Mouse (Mus musculus): ENCODE measurements around the gene Hsph1. TPM values are rescaled to one million over a fixed set of nuclear protein-coding genes. Genes with fewer than 3 reads are reported as not detected.
A peak's percentile ranks its signal among the peaks of the same experiment; 100 is the strongest.

The Hsph1 gene
- total RNA-seq, 2 experiments from 2014 or later = 36.1 to 39.7 TPM

DNA sequence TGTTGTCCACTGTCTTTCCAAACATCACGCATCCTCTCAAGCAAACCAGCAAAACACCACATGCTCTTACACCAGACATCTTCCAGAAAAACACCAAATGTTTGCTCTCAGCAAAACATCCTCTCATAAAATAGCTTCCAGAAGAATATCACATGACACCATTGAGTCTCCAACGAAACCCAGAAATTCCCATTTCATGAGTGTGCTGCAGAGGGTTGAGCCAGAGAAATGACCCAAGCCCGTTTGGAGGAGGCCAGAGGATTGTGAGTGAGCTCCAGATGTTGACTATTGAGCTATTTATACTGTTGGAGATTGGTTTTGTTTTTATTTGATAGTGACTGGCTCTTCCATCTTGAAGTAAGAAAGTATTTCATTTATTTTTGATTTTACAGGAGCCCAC, 32.9 kb downstream of the Hsph1 start:
- intact Hi-C loops (cut with DNase I; ENCODE audit: low total_unique reads) = no loop called here
- no peak for DNase-seq

DNA sequence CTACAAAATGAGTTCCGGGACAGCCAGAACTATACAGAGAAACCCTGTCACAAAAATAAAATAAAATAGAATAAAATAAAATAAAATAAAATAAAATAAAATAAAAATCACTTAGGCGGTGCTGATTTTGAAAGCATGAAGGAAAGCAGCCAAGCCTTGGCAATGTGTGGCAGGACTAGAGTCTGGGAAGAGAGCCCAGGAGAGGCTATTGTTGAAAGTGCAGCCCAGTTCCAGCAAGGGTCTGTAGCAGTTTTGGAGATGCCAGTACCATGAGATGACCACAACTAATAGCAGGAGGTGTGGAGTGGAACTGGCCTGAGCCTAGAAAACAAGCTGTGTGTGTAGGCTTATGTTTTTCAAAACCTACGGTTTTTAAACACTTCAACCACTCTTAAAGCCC, 34.2 kb downstream of the Hsph1 start:
- DNase-seq = no peak
- intact Hi-C loops (cut with DNase I; ENCODE audit: low total_unique reads) = no loop called here

DNA sequence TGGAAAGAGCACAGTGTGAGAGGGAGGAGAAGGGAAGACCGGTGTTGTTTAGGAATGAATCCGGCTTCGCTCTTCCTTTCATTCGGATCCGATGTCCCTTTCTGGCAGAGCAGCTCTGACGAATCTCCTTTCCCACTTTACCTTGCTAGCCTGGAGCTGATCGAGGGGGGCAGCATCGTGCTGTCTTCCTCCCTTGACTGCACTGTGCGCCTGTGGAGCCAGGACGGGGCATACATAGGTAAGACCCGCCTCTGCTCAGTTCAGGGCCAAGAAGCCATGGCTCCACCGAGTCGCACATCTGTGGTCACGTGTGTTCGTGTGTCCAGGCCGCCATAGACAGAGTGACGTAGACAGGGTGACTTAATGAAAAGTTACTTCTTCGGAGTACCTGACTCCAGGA, 38.8 kb downstream of the Hsph1 start:
- intact Hi-C loops (cut with DNase I; ENCODE audit: low total_unique reads) = no loop called here
- DNase-seq = no peak

DNA sequence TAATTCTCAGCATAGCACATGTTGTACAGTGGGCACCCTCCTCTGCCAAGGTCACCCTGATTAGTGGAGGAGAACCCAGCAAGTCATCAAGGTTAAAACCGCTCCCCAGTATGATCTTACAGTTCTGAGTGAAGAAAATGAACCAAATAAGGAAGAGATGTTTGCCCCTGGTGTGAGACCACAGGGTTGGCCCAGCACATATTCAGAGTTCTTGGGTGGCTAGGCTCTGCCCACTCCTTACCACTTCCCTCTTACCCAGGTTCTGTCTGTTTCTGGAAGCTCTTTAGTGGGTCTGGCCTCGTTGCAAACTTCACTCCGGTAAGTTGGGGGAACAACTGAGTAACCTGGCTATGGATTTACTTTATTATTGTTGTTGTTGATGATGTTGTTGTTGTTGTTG, 42.0 kb downstream of the Hsph1 start:
- no peak for DNase-seq
- intact Hi-C loops (cut with DNase I; ENCODE audit: low total_unique reads) = no loop called here

DNA sequence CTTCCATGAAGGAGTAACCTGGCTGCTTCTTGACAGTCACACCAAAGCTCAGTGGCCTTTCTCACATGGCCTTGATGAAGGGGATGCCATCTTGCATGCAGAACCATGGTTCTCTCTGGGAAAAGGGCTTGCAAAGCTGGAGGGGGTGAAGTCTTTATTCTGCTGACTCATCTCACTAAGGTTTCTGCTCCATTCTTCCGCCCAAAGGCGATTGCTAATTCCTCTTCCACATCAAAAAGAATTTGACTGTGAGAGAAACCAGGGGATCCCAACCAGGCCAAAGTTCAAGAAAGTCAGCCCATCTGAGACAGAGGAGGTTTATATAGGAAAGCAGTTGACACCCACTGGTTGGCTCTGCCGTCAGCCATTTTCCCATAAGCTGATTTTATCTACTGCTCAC, 46.2 kb downstream of the Hsph1 start:
- no peak for DNase-seq
- intact Hi-C loops (cut with DNase I; ENCODE audit: low total_unique reads) = no loop called here

DNA sequence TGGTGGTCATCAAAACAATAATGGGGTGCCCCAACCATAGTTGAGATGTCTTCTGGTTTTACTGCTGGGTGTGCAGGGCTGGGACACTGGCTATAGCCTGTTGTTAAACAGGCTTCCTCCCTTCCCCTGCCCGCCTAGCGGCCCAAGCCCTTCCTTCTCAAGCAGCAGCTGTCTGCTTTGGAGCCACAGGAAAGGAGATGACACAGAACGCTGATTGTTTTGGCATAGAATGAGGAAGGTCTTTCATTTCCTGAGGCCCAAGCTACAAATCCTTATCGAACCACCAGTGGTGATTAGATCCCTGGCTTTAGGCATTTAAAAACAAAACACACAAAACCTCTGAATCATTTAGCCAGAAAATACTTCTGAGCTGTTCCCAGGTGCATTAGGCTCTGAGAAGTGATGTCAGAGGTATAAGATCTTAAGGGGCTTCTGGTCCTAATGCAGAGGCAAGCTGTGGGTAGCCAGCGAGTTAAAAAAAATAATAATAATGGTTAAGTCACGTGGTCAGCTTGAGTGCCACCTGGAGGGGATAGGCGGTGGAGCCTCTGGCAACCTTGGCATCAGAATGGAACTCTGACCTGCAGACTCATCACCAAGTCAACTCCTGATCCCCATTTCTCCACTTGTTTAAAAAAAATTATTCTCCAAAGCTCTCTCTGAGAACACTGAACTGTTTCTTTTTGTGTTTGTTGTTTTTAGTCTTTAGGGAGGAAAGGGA, 47.2 kb downstream of the Hsph1 start:
- no peak for DNase-seq
- intact Hi-C loops (cut with DNase I; ENCODE audit: low total_unique reads) = no loop called here

DNA sequence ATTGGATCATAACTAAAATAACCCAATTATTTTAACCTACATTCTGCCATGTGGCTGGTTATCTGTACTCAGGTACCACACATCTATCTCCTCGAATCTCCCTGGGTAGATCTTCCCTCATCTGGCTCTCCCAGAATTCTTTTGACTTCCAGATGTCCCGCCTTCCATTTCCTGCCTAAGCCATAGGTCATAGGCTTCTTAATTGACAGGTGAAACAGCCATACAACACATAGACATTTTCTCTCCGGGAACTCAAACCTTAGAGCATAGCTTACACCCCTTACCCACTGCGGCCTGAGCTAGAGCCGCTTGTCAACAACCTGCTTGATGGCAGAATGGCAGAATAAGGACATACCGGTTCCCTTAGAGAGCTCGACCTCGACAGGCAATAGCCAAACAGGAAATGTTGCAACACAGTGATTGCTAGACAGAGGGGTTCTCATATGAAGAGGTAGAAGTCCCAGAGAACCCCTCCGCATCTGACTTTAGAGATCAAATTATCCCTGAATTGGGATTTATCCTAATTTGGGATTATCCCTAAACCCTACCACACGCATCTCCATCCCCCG, 48.8 kb downstream of the Hsph1 start:
- intact Hi-C loops (cut with DNase I; ENCODE audit: low total_unique reads) = no loop called here
- no peak for DNase-seq

DNA sequence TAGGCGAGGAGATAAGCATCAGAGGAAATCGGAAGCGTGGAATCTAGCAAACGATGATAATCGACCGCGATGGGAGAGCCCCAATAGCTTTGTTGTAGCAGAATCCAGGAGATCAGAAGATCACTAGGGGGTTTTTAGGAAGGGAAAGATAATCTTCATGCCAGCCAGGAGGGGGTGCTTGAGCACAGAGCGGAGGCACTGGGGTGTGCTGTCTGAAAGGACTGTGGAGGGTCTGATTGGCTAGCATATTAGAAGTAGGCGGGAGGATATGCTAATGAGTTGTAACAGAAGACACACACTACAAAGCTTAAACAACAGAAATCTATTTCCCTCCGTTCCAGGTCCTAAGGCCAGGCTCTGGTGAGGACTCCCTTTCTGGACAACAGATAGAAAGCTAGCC, 50.3 kb downstream of the Hsph1 start:
- intact Hi-C loops (cut with DNase I; ENCODE audit: low total_unique reads) = no loop called here
- DNase-seq = no peak

DNA sequence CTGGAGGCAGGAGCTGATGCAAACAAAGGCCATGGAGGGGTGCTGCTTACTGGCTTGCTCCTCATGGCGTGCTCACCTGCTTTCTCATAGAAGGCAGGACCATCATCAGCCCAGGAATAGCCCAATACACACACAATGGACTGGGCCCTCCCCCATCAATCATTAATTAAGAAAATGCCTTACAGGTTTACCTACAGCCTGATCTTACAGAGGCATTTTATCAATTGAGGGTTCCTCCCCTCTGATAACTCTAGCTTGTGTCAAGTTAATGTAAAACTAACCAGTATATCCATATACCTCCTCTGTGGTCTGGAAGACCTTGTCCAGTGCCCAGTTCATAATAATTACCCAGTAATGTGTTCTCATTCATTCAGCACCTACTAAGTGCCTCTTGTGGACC, 50.9 kb downstream of the Hsph1 start:
- no peak for DNase-seq
- intact Hi-C loops (cut with DNase I; ENCODE audit: low total_unique reads) = no loop called here

DNA sequence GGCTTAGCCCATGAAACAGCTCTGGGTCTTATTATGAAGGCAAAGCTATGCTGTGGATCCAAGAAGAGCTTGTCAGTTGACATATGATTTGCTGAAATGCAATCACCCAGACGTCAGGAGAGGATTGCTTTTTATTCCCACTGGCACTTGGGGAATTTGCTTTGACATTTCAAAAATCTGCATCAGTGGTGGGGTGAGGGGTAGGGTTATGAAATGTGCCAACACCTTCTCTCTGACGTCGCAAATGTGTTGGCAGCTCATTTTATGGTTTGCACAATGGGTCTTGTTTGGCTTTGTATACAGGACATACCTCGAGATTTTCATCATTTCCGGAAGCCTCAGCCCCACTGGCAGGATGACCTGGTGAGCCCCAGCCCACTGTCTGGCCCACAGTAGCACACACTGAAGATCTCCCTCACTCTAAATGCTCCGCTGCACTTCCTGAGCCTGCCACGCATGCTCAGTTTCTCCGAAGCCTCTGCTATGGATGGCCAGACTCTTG, 52.0 kb downstream of the Hsph1 start:
- intact Hi-C loops (cut with DNase I; ENCODE audit: low total_unique reads) = no loop called here
- no peak for DNase-seq

DNA sequence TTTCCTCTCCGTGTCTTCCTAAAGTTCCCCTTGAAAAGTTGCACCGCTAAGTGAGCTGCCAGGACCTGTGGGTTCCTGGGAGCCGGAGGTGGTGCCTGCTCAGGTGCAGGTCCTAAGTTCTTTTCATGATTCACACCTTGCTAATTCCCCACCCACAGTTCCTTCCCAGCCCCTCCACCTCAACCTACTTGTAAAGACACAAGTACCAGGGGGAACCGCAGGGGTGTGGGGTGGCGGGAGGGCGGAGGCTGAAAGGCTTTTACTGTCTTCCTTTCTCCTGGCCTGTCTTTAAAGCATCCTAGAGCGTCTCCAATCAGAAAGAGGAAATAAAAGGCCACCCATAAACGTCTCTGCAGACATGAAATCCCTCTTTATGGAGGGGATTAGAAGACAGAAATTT, 52.7 kb downstream of the Hsph1 start:
- intact Hi-C loops (cut with DNase I; ENCODE audit: low total_unique reads) = no loop called here
- DNase-seq = no peak

DNA sequence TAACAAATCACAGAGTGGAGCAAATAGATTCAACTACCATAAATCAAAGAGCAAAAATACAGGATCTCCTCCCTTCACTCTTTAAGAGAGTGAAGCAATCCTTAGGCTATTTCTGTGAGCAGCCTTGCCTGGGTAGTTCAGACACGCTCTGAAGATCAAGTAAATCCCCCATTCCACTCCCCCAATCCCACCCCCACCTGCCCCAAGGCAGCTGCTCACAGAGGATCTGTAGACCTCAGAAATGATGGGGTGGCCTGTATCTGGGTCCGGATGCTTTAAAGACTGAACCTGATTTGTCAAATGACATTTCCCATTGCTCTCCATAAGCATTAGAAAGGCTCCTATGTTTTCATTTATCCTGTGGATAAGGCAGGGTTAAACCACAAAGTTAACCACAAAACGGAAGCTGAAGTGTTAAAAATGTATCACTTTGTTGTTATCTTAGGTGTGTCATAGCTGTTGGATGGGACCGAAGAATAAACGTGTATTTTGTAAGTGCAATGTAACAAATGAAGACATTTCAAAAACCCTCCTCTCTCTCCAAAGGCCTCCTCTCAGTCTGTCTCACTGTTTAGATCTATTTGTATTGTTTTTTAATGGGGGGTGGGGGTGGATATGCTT, 53.4 kb downstream of the Hsph1 start:
- DNase-seq = no peak
- intact Hi-C loops (cut with DNase I; ENCODE audit: low total_unique reads) = no loop called here

DNA sequence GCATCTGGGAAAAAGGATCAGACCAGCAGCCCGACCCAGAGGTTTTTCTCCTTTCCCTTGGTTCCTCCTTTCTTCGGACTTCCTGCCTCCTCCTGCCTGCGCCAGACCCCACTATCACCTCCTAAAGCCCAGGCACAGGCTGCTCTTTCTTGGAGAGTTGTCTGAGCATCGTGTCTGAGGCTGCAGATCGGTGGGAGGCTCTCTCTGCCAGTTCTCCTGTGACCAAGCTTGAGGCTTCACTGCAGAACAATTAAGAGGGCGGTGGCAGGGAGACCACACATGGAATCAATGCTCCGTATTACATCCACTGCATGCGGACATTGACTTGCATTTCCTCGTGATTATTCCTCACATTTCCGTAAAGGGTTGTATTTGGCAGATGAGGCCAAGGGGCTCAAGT, 58.7 kb downstream of the Hsph1 start:
- DNase-seq = no peak
- intact Hi-C loops (cut with DNase I; ENCODE audit: low total_unique reads) = no loop called here

DNA sequence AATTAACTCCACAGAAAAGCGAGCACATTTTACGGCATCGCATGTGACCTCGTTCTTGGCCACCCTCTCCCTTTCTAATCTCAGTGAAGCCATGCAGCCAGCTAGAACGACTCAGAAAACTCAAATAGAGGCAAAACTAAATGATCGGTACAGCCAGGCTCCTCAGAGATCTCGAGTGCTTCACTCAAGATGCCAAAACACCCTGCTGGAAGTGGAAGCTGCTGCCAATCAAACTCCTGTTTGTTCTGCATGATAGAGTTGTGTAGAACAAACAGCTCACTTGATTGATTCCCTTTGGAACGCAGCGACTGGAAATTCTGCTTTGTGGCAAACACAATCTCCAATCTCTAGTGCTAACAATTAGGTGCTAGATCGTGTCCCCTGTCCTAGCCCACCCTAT, 59.2 kb downstream of the Hsph1 start:
- no peak for DNase-seq
- intact Hi-C loops (cut with DNase I; ENCODE audit: low total_unique reads) = no loop called here

DNA sequence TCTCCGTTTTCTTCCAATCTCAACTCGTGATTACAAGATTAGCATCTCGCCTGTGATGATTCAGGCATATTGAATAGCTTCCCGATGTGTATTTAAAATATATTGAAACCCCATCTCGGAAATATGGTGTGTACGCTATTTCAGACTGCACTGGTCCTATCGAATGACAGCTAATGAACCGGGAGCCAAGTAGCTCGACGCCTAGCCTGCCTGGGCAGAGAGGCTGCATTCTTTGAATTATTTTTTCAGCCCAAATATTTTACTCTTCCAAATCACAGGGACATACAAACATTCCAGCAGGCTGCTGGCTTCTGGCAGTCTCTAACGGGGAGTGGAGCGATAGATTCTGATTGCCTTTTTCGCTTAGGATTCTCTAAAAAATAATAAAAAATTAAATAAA, 67.2 kb downstream of the Hsph1 start:
- DNase-seq = peak; percentile 41
- intact Hi-C loops (cut with DNase I; ENCODE audit: low total_unique reads) = no loop called here

DNA sequence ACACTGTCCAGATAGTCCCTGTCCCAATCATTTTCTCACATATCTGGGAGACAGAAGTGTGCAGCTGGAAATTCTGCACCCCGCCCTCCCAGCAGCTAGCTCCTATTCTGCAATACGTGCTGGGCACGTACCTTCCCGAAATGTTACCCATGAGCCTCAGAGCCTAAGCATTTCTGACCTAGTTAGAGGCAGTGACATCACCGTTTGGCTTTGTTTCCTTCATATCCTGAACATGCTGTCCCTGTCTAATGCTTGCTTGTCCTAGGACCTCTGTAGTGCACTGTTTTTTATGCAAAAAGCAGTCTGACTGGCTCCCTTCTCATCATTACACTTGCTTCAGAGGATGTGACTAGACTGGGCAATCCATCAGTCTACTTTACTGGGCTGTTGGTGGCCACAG, 69.2 kb downstream of the Hsph1 start:
- peak; percentile 40 for DNase-seq
- intact Hi-C loops (cut with DNase I; ENCODE audit: low total_unique reads) = no loop called here

DNA sequence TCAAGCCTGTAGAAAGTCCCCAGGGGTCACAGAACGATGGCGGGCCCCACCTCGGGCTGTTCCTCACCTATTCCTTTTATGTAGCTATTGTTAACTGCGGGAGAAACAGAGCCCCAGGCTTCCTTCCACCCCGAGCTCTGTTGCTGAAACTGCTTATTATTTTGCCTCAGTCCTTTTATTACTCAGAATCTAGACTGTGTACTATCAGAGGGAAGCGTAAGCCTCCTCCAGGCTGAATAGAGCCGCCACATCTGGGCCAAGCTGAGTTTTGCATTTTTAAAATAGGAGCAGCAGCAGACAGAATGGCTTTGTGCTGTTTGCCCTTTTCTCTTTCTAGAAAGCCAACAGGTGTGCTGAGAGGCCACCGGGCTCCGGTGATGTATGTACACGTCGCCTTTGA, 70.2 kb downstream of the Hsph1 start:
- intact Hi-C loops (cut with DNase I; ENCODE audit: low total_unique reads) = no loop called here

More for the DNA sequence above, 70.2 kb downstream of the Hsph1 start:
- DNase-seq = no peak
